Mouse (Mus musculus) hindbrain, embryonic 15.5 days (tissue): ENCODE measurements around the gene Scmh1. TPM values are rescaled to one million over a fixed set of nuclear protein-coding genes. Genes with fewer than 3 reads are reported as not detected.

Experiments
- ATAC-seq: fragments of 200-750 bp; cut with Nextera tagmentation; 2 replicates; pipeline ENCODE4 v1.8.0; 2017; ENCODE audit warnings: low read depth, moderate number of reproducible peaks, moderate TSS enrichment; ENCODE audit not compliant: low FRiP score
- H3K27ac ChIP-seq: fragments of 300-500 bp; sonication (generic); replicated peaks from 2 replicates; pipeline ENCODE4 v1.5.1; 2015; ENCODE audit warnings: mild to moderate bottlenecking, inconsistent platforms
- H3K27me3 ChIP-seq: fragments of 300-500 bp; sonication (generic); 2 replicates; pipeline ENCODE4 v1.6.1; 2015; ENCODE audit warnings: control low read depth, inconsistent platforms
- H3K36me3 ChIP-seq: fragments of 300-500 bp; sonication (generic); 2 replicates; pipeline ENCODE4 v1.6.1; 2015; ENCODE audit warnings: control low read depth, inconsistent platforms
- H3K4me1 ChIP-seq: fragments of 300-500 bp; sonication (generic); replicated peaks from 2 replicates; pipeline ENCODE4 v1.6.1; 2015; ENCODE audit warnings: control low read depth, inconsistent platforms
- H3K4me2 ChIP-seq: fragments of 300-500 bp; sonication (generic); 2 replicates; pipeline ENCODE4 v1.6.1; 2015; ENCODE audit warnings: moderate library complexity, mild to moderate bottlenecking, inconsistent platforms
- H3K4me3 ChIP-seq: fragments of 300-500 bp; sonication (generic); 2 replicates; pipeline ENCODE4 v1.5.1; 2015; ENCODE audit warnings: mild to moderate bottlenecking, inconsistent platforms
- H3K9ac ChIP-seq: fragments of 300-500 bp; sonication (generic); 2 replicates; pipeline ENCODE4 v1.6.1; 2015; ENCODE audit warnings: inconsistent platforms
- H3K9me3 ChIP-seq: fragments of 300-500 bp; sonication (generic); 2 replicates; pipeline ENCODE4 v1.6.1; 2016; ENCODE audit warnings: control low read depth, inconsistent platforms
- WGBS: fragments of 180-500 bp; shearing (Covaris S2); methylation state at CpG from one replicate; pipeline ENCODE4 v1.1.7; 2015; 5-methylcytosine and 5-hydroxymethylcytosine counted together
- polyA plus RNA-seq: library from polyadenylated mRNA; unstranded; fragments of >200 nt; fragmentation: Nextera tagmentation; extraction: Ambion mirVana; gene quantifications from 2 replicates; pipeline ENCODE4 v1.2.1, GENCODE M21; 2015

Scmh1 gene
- polyA plus RNA-seq, 1 experiment from 2014 or later = 99.9 TPM

DNA sequence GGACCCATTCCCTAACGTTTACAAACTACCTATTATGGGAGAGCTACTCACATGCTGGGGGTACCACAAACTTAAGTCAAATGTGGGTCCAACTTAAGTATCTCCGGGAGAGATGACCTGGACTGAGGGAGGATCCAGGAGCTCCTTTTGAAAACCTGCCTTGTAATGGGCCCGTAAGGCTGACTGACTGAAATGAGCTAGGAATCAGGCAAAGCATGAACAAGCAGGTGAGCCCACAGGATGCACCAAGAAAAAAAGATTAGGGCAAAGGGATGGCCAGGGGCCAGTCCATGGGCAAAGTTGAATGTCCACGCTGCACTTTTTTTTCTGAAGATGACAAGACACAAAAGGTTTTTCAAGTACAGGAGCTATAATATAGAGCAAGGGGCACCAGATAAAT, 163.9 kb downstream of the Scmh1 start:
- H3K9ac ChIP-seq = peak overlapping the region; percentile 83
- H3K27me3 ChIP-seq = no peaks in the 10 kb centered on the region
- 7% methylated on average over 4 of the region's 4 CpGs for WGBS
- peaks cover 16% of the 10 kb centered on the region for H3K36me3 ChIP-seq
- H3K4me2 ChIP-seq = peak overlapping the region; percentile 76
- H3K9me3 ChIP-seq = no peaks in the 10 kb centered on the region
- H3K4me1 ChIP-seq = peaks cover 37% of the 10 kb centered on the region
- peak overlapping the region; percentile 98 for H3K27ac ChIP-seq
- H3K4me3 ChIP-seq = peak overlapping the region; percentile 86
- no peak for ATAC-seq

DNA sequence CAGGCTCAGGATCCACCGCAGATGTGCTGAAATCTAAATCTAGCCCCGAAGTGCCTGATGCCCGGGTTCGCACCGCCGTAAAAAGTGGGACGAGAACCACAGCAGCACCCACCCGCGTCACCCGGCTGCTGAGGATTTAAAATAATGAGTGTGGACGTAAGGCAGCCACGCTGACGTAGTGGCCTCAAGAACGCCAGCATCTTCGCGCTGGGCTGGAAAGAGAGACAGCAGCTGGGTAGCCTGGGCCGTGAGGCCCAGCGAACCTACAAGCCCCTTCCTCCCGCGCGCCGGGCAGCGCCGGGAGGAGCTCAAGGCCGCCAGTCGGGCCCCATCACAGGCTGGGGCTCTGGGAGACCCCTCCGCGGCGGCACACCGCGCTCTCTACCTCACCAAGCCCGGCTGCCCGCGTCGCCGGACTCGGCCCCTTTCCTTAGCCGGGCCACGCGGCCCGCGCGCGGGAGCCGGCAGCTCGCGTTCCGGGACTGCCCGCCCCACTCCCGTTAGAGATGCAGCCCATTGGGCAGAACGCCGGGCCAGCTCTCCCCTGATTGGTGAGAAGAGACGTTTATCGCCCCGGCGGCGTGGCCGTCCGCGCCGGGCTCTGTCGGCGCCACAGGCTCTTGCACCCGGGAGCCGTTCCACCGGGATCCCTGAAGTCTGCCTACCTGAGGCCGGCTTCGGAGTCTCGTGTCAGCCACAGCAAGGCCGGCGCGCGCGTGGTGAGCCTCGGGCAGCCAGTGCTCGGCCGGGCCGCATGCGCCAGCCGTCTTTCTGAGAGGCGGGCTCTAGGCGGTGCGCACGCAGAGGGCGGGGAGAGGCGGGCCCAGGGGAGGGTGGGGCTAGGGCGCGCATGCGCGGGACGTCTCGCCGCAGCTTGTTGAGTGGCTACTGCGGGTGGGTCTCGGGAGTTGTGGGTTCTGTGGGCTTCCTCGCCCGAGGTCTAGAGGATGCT, 164.7 kb downstream of the Scmh1 start, which contains the start of gene Ctps:
Gene Ctps, minus strand, starts transcription at position 791 of the 952 bp plus-strand sequence.
- under 1% methylated on average over 81 of the region's 97 CpGs for WGBS
- H3K27ac ChIP-seq = peak within 1 kb of the TSS; percentile 98
- H3K9ac ChIP-seq = peak within 1 kb of the TSS; percentile 83
- ATAC-seq = peak; percentile 98
- peak within 1 kb of the TSS; percentile 76 for H3K4me2 ChIP-seq
- H3K4me3 ChIP-seq = peak within 1 kb of the TSS; percentile 86
- peaks cover 10% of the 10 kb centered on the region for H3K36me3 ChIP-seq
- H3K27me3 ChIP-seq = no peaks in the 10 kb centered on the region
- H3K9me3 ChIP-seq = no peaks in the 10 kb centered on the region
- peaks cover 37% of the 10 kb centered on the region for H3K4me1 ChIP-seq

DNA sequence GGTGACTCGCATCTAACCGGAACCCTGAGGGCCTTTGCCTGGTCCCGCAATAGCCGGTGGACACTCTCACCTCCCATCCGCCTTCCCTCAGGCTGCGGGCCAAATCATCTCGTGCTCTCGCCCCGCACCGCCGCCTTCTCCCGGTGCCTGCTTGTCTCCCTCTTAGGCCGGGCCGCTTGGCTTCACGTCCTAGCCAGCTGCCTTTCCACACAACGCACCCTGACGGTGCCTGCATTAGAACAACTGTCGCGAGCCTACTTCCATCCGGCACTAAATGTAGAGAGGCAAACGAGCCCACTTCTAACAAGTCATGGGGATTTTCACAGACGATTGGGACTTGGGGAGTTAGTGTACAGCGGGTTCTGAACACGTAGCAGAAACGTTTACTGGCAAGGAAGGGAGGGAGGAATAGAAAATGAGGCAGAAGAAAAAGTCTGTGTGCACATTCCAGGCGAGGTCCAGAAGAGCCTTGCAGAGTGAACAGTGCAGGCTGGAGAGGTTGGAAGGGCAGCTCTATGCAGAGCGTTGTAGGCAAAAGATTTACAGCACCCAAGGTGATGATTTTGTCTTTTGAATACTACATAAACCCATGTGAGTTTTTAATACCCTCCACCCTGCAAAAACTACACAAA, 165.5 kb downstream of the Scmh1 start:
- peak overlapping the region; percentile 98 for H3K27ac ChIP-seq
- H3K4me2 ChIP-seq = peak overlapping the region; percentile 76
- under 1% methylated on average over 27 of the region's 27 CpGs for WGBS
- peak overlapping the region; percentile 86 for H3K4me3 ChIP-seq
- no peaks in the 10 kb centered on the region for H3K27me3 ChIP-seq
- H3K4me1 ChIP-seq = peaks cover 36% of the 10 kb centered on the region
- H3K36me3 ChIP-seq = 0 out of 2 replicates have a peak, but pooled peaks cover 3% of the 10 kb centered on the region
- no peaks in the 10 kb centered on the region for H3K9me3 ChIP-seq
- peak overlapping the region; percentile 83 for H3K9ac ChIP-seq
- peak; percentile 83 for ATAC-seq

DNA sequence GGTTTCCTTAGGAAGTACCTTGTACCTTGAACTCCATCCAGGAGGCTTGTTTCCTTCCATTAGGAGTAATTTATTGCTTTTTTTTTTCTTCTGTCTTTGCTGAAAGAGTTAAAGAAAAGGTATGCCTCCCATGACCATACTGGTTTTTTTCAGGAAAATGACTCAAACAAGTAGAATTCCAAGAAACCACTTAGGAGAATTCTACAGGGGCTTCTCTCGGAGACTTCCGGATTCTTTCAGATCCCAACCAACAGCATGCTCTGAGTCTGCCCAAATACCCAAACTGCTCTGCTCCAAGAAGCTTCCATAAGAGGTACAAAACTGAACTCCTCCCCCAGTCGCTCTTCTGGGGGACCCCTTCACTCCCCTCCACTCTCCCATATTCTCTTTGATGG, 166.0 kb downstream of the Scmh1 start:
- 80% methylated on average over 3 of the region's 3 CpGs for WGBS
- no peak for ATAC-seq
- no peaks in the 10 kb centered on the region for H3K9me3 ChIP-seq
- H3K36me3 ChIP-seq = 0 out of 2 replicates have a peak, but pooled peaks cover 3% of the 10 kb centered on the region
- peak overlapping the region; percentile 86 for H3K4me3 ChIP-seq
- peak overlapping the region; percentile 76 for H3K4me2 ChIP-seq
- no peaks in the 10 kb centered on the region for H3K27me3 ChIP-seq
- peaks cover 33% of the 10 kb centered on the region for H3K4me1 ChIP-seq
- peak overlapping the region; percentile 98 for H3K27ac ChIP-seq
- peak overlapping the region; percentile 83 for H3K9ac ChIP-seq

DNA sequence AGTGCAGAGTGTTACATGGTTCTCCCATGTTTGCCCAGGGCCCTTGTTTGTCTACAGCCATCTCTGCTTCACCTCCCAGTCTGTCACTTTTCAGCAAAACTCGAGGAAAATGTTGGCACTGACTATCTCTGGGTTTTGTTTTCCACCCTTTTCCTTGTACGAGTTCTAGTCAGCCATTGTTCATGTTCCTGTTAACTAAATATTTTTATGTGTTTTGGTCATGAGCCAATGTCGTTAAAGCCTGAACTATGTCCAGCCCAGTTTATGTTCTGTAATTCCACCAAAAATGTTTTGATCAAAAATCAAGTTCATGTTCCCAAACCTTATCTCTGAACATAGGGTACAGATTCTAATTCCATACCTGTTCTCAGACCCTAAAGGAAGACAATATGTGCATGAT, 166.6 kb downstream of the Scmh1 start:
- Histone ChIP-seq H3K4me3 (no peak overlapping the region), H3K4me1 (peaks cover 33% of the 10 kb centered on the region), H3K9me3 (no peaks in the 10 kb centered on the region), H3K27me3 (no peaks in the 10 kb centered on the region), H3K27ac (no peak overlapping the region), H3K4me2 (no peak overlapping the region), H3K9ac (no peak overlapping the region), H3K36me3 (0 out of 2 replicates have a peak, but pooled peaks cover 2% of the 10 kb centered on the region)
- ATAC-seq = no peak
- 76% methylated on average over 3 of the region's 3 CpGs for WGBS

Other genes starting within 250 kb of the Scmh1 start
- 0.10 TPM in 2 replicates for gene Edn2, start 244.1 kb upstream of the Scmh1 start, polyA plus RNA-seq
- gene Foxo6, start 117.9 kb upstream of the Scmh1 start, polyA plus RNA-seq = 1.0 and 1.3 TPM in 2 replicates
- 0.10 TPM in 1 of 2 replicates, not detected in the other for gene Slfnl1, start 127.0 kb downstream of the Scmh1 start, polyA plus RNA-seq
- gene Ctps, start 165.0 kb downstream of the Scmh1 start, polyA plus RNA-seq = 77.2 and 79.9 TPM in 2 replicates
- gene Gm8439, start 183.5 kb downstream of the Scmh1 start, polyA plus RNA-seq = not detected in 2 replicates